Mouse (Mus musculus): ENCODE results near the gene Fitm1. TPM values are rescaled to one million over a fixed set of nuclear protein-coding genes. Genes with fewer than 3 reads are reported as not detected.

Fitm1 gene
- polyA plus RNA-seq, 1 experiment = 115 TPM

- 57% methylated on average over 6 of the region's 6 CpGs for WGBS
- no peak for DNase-seq
- H3K27me3 ChIP-seq (replicated peaks; ENCODE audit: control insufficient read depth, insufficient read depth, low read length) = no peaks in the 10 kb centered on the region
- H3K36me3 ChIP-seq (ENCODE audit: control insufficient read depth, insufficient read depth, low read length) = no peaks in the 10 kb centered on the region; the same call in 1 of the 2 replicates
- no peak overlapping the region for H3K4me3 ChIP-seq (ENCODE audit: insufficient read depth, low read depth, low read length)
- H3K4me1 ChIP-seq (ENCODE audit: control insufficient read depth, insufficient read depth, low read length) = peaks cover 11% of the 10 kb centered on the region; the same call in 1 of the 2 replicates
- 0 out of 2 replicates have a peak overlapping the region, but pooled peaks have one; percentile 13 for H3K27ac ChIP-seq (ENCODE audit: insufficient read depth, low read depth, low read length)
- TF ChIP-seq POLR2A (IDR thresholded peaks at IDR 0.05; ENCODE audit: low read depth, low read length) = no peak
- TF ChIP-seq CTCF (conservative IDR thresholded peaks at IDR 0.05; ENCODE audit: insufficient read depth, insufficient read length, low read depth, low read length) = no peak
Observed at GRCm38 (mm10) chr14:55585566-55585960, 10.1 kb downstream of the Fitm1 start.

- no peak overlapping the region for H3K27ac ChIP-seq (ENCODE audit: insufficient read depth, low read depth, low read length)
- H3K4me1 ChIP-seq (ENCODE audit: control insufficient read depth, insufficient read depth, low read length) = peaks cover 11% of the 10 kb centered on the region; the same call in 1 of the 2 replicates
- no peak for DNase-seq
- no peaks in the 10 kb centered on the region; the same call in 1 of the 2 replicates for H3K36me3 ChIP-seq (ENCODE audit: control insufficient read depth, insufficient read depth, low read length)
- no peak overlapping the region for H3K4me3 ChIP-seq (ENCODE audit: insufficient read depth, low read depth, low read length)
- WGBS = 95% methylated on average over 2 of the region's 2 CpGs
- H3K27me3 ChIP-seq (replicated peaks; ENCODE audit: control insufficient read depth, insufficient read depth, low read length) = no peaks in the 10 kb centered on the region
- TF ChIP-seq CTCF (conservative IDR thresholded peaks at IDR 0.05; ENCODE audit: insufficient read depth, insufficient read length, low read depth, low read length) = no peak
- TF ChIP-seq POLR2A (IDR thresholded peaks at IDR 0.05; ENCODE audit: low read depth, low read length) = no peak
Observed at GRCm38 (mm10) chr14:55586149-55586548, 10.7 kb downstream of the Fitm1 start.

GRCm38 (mm10) chr14:55589271-55589670, 13.9 kb downstream of the Fitm1 start:
- H3K4me1 ChIP-seq (ENCODE audit: control insufficient read depth, insufficient read depth, low read length) = peaks cover 10% of the 10 kb centered on the region; the same call in 1 of the 2 replicates
- WGBS = 87% methylated on average over 5 of the region's 5 CpGs
- no peak overlapping the region for H3K4me3 ChIP-seq (ENCODE audit: insufficient read depth, low read depth, low read length)
- H3K27me3 ChIP-seq (replicated peaks; ENCODE audit: control insufficient read depth, insufficient read depth, low read length) = no peaks in the 10 kb centered on the region
- no peak overlapping the region for H3K27ac ChIP-seq (ENCODE audit: insufficient read depth, low read depth, low read length)
- peaks cover 1% of the 10 kb centered on the region for H3K36me3 ChIP-seq (ENCODE audit: control insufficient read depth, insufficient read depth, low read length)
- no peak for DNase-seq
- no peak for TF ChIP-seq POLR2A (IDR thresholded peaks at IDR 0.05; ENCODE audit: low read depth, low read length)
- TF ChIP-seq CTCF (conservative IDR thresholded peaks at IDR 0.05; ENCODE audit: insufficient read depth, insufficient read length, low read depth, low read length) = no peak

- H3K27ac ChIP-seq (ENCODE audit: insufficient read depth, low read depth, low read length) = peak overlapping the region; percentile 62; the same call in 1 of the 2 replicates
- H3K27me3 ChIP-seq (replicated peaks; ENCODE audit: control insufficient read depth, insufficient read depth, low read length) = no peaks in the 10 kb centered on the region
- peak overlapping the region; percentile 89 for H3K4me3 ChIP-seq (ENCODE audit: insufficient read depth, low read depth, low read length)
- 70% methylated on average over 11 of the region's 11 CpGs for WGBS
- H3K36me3 ChIP-seq (ENCODE audit: control insufficient read depth, insufficient read depth, low read length) = peaks cover 2% of the 10 kb centered on the region
- no peak for DNase-seq
- TF ChIP-seq POLR2A (IDR thresholded peaks at IDR 0.05; ENCODE audit: low read depth, low read length) = no peak
- H3K4me1 ChIP-seq (ENCODE audit: control insufficient read depth, insufficient read depth, low read length) = peaks cover 5% of the 10 kb centered on the region; the same call in 1 of the 2 replicates
Observed at GRCm38 (mm10) chr14:55589771-55590448, 14.5 kb downstream of the Fitm1 start.

GRCm38 (mm10) chr14:55590748-55591330, 15.4 kb downstream of the Fitm1 start, which contains the start of gene Psme2:
Gene Psme2 (minus strand): TSS chr14:55591113.
- TF ChIP-seq CTCF (conservative IDR thresholded peaks at IDR 0.05; ENCODE audit: insufficient read depth, insufficient read length, low read depth, low read length) (no peak), POLR2A (IDR thresholded peaks at IDR 0.05; ENCODE audit: low read depth, low read length) (no peak)
- peak; percentile 98 for DNase-seq
- Histone ChIP-seq H3K4me3 (ENCODE audit: insufficient read depth, low read depth, low read length) (peak within 1 kb of the TSS; percentile 89), H3K36me3 (ENCODE audit: control insufficient read depth, insufficient read depth, low read length) (peaks cover 4% of the 10 kb centered on the region), H3K27ac (ENCODE audit: insufficient read depth, low read depth, low read length) (peak within 1 kb of the TSS; percentile 99), H3K27me3 (replicated peaks; ENCODE audit: control insufficient read depth, insufficient read depth, low read length) (no peaks in the 10 kb centered on the region), H3K4me1 (ENCODE audit: control insufficient read depth, insufficient read depth, low read length) (no peaks in the 10 kb centered on the region; the same call in 1 of the 2 replicates)
- under 1% methylated on average over 22 of the region's 22 CpGs for WGBS

GRCm38 (mm10) chr14:55591331-55591891, 16.0 kb downstream of the Fitm1 start, which contains the start of gene Rnf31:
Gene Rnf31 (plus strand): TSS chr14:55591708.
- Histone ChIP-seq H3K36me3 (ENCODE audit: control insufficient read depth, insufficient read depth, low read length) (peaks cover 9% of the 10 kb centered on the region), H3K27ac (ENCODE audit: insufficient read depth, low read depth, low read length) (peak within 1 kb of the TSS; percentile 99), H3K4me1 (ENCODE audit: control insufficient read depth, insufficient read depth, low read length) (no peaks in the 10 kb centered on the region), H3K27me3 (replicated peaks; ENCODE audit: control insufficient read depth, insufficient read depth, low read length) (no peaks in the 10 kb centered on the region), H3K4me3 (ENCODE audit: insufficient read depth, low read depth, low read length) (peak within 1 kb of the TSS; percentile 89)
- TF ChIP-seq CTCF (conservative IDR thresholded peaks at IDR 0.05; ENCODE audit: insufficient read depth, insufficient read length, low read depth, low read length) (no peak), POLR2A (IDR thresholded peaks at IDR 0.05; ENCODE audit: low read depth, low read length) (peak; percentile 18)
- DNase-seq = peak; percentile 99
- under 1% methylated on average over 33 of the region's 33 CpGs for WGBS

- TF ChIP-seq POLR2A (IDR thresholded peaks at IDR 0.05; ENCODE audit: low read depth, low read length) (no peak), CTCF (conservative IDR thresholded peaks at IDR 0.05; ENCODE audit: insufficient read depth, insufficient read length, low read depth, low read length) (no peak)
- Histone ChIP-seq H3K4me3 (ENCODE audit: insufficient read depth, low read depth, low read length) (peak overlapping the region; percentile 89), H3K36me3 (ENCODE audit: control insufficient read depth, insufficient read depth, low read length) (peaks cover 9% of the 10 kb centered on the region), H3K27ac (ENCODE audit: insufficient read depth, low read depth, low read length) (peak overlapping the region; percentile 96), H3K27me3 (replicated peaks; ENCODE audit: control insufficient read depth, insufficient read depth, low read length) (no peaks in the 10 kb centered on the region), H3K4me1 (ENCODE audit: control insufficient read depth, insufficient read depth, low read length) (no peaks in the 10 kb centered on the region)
- no peak for DNase-seq
- 1% methylated on average over 16 of the region's 16 CpGs for WGBS
Observed at GRCm38 (mm10) chr14:55592226-55592625, 16.8 kb downstream of the Fitm1 start.
